Mouse (Mus musculus) forebrain, embryonic 12.5 days (tissue): Measurements from ENCODE around the gene St7. TPM values are rescaled to one million over a fixed set of nuclear protein-coding genes. Genes with fewer than 3 reads are reported as not detected.
A peak's percentile ranks its signal among the peaks of the same experiment; 100 is the strongest.

ENCODE experiments used
- ATAC-seq: fragments of 200-750 bp; cut with Nextera tagmentation; 2 replicates; pipeline ENCODE4 v1.8.0; 2017; ENCODE audit warnings: moderate TSS enrichment; ENCODE audit not compliant: low FRiP score
- H3K27ac ChIP-seq: fragments of 300-500 bp; sonication (generic); 2 replicates; pipeline ENCODE4 v1.5.1; 2016; ENCODE audit warnings: mild to moderate bottlenecking
- H3K27me3 ChIP-seq: fragments of 300-500 bp; sonication (generic); 2 replicates; pipeline ENCODE4 v1.6.1; 2016; ENCODE audit warnings: mild to moderate bottlenecking
- H3K36me3 ChIP-seq: fragments of 300-500 bp; sonication (generic); replicated peaks from 2 replicates; pipeline ENCODE4 v1.6.1; 2016; ENCODE audit warnings: mild to moderate bottlenecking
- H3K4me1 ChIP-seq: fragments of 300-500 bp; sonication (generic); 2 replicates; pipeline ENCODE4 v1.6.1; 2016
- H3K4me2 ChIP-seq: fragments of 300-500 bp; sonication (generic); 2 replicates; pipeline ENCODE4 v1.6.1; 2016; ENCODE audit warnings: mild to moderate bottlenecking, moderate library complexity
- H3K4me3 ChIP-seq: fragments of 300-500 bp; sonication (generic); replicated peaks from 2 replicates; pipeline ENCODE4 v1.5.1; 2016; ENCODE audit warnings: mild to moderate bottlenecking
- H3K9ac ChIP-seq: fragments of 300-500 bp; sonication (generic); 2 replicates; pipeline ENCODE4 v1.6.1; 2016; ENCODE audit warnings: mild to moderate bottlenecking
- H3K9me3 ChIP-seq: fragments of 300-500 bp; sonication (generic); 2 replicates; pipeline ENCODE4 v1.6.1; 2016
- WGBS: fragments of 180-500 bp; shearing (Covaris S2); methylation state at CpG from one replicate; pipeline ENCODE4 v1.1.7; 2016; 5-methylcytosine and 5-hydroxymethylcytosine counted together
- polyA plus RNA-seq: library from polyadenylated mRNA; unstranded; fragments of >200 nt; fragmentation: Nextera tagmentation; extraction: Ambion mirVana; gene quantifications from 2 replicates; pipeline ENCODE4 v1.2.1, GENCODE M21; 2016

St7 gene
- polyA plus RNA-seq, 1 experiment from 2014 or later, result 48.6 TPM

GRCm38 (mm10) chr6:17748866-17749582, 56.3 kb downstream of the St7 start:
- H3K4me3 ChIP-seq, result peak overlapping the region; percentile 56
- no peaks in the 10 kb centered on the region for H3K9me3 ChIP-seq
- ATAC-seq, result peak; percentile 99
- peak overlapping the region; percentile 75 for H3K9ac ChIP-seq
- WGBS, result 1% methylated on average over 18 of the region's 18 CpGs
- H3K27me3 ChIP-seq, result no peaks in the 10 kb centered on the region
- H3K4me1 ChIP-seq, result peaks cover 20% of the 10 kb centered on the region
- H3K4me2 ChIP-seq, result peak overlapping the region; percentile 62
- H3K27ac ChIP-seq, result peak overlapping the region; percentile 95
- no peaks in the 10 kb centered on the region for H3K36me3 ChIP-seq

- peak; percentile 15; the same call in 1 of the 2 replicates for ATAC-seq
These were observed 56.9 kb downstream of the St7 start for GRCm38 (mm10) chr6:17749596-17749995.

GRCm38 (mm10) chr6:17750041-17750660, 57.4 kb downstream of the St7 start:
- no peaks in the 10 kb centered on the region for H3K27me3 ChIP-seq
- peak overlapping the region; percentile 75 for H3K9ac ChIP-seq
- peaks cover 24% of the 10 kb centered on the region for H3K4me1 ChIP-seq
- peak overlapping the region; percentile 56 for H3K4me3 ChIP-seq
- WGBS, result 54% methylated on average over 9 of the region's 9 CpGs
- ATAC-seq, result no peak
- no peaks in the 10 kb centered on the region for H3K9me3 ChIP-seq
- peak overlapping the region; percentile 62 for H3K4me2 ChIP-seq
- no peaks in the 10 kb centered on the region for H3K36me3 ChIP-seq
- peak overlapping the region; percentile 95; the same call in 1 of the 2 replicates for H3K27ac ChIP-seq

More at GRCm38 (mm10) chr6:17749596-17749995, 56.9 kb downstream of the St7 start:
- peak overlapping the region; percentile 75 for H3K9ac ChIP-seq
- H3K4me2 ChIP-seq, result peak overlapping the region; percentile 62
- no peaks in the 10 kb centered on the region for H3K9me3 ChIP-seq
- peak overlapping the region; percentile 95 for H3K27ac ChIP-seq
- H3K4me3 ChIP-seq, result peak overlapping the region; percentile 56
- H3K4me1 ChIP-seq, result peaks cover 24% of the 10 kb centered on the region
- 29% methylated on average over 3 of the region's 3 CpGs for WGBS
- H3K36me3 ChIP-seq, result no peaks in the 10 kb centered on the region
- no peaks in the 10 kb centered on the region for H3K27me3 ChIP-seq

- ATAC-seq, result no peak
- Histone ChIP-seq H3K9ac (peak overlapping the region; percentile 75; the same call in 1 of the 2 replicates), H3K4me2 (peak overlapping the region; percentile 62), H3K36me3 (no peaks in the 10 kb centered on the region), H3K27me3 (no peaks in the 10 kb centered on the region), H3K4me1 (peaks cover 24% of the 10 kb centered on the region), H3K9me3 (no peaks in the 10 kb centered on the region), H3K4me3 (peak overlapping the region; percentile 56), H3K27ac (no peak overlapping the region)
- 62% methylated on average over 6 of the region's 6 CpGs for WGBS
These were observed 58.2 kb downstream of the St7 start for GRCm38 (mm10) chr6:17750957-17751356.

- ATAC-seq, result no peak
- WGBS, result 89% methylated on average over 6 of the region's 6 CpGs
- H3K4me1 ChIP-seq, result peaks cover 30% of the 10 kb centered on the region
These were observed 63.2 kb downstream of the St7 start for GRCm38 (mm10) chr6:17755902-17756301.

GRCm38 (mm10) chr6:17758568-17758967, 65.8 kb downstream of the St7 start:
- no peaks in the 10 kb centered on the region for H3K36me3 ChIP-seq
- H3K27me3 ChIP-seq, result no peaks in the 10 kb centered on the region
- ATAC-seq, result no peak
- no peak overlapping the region for H3K9ac ChIP-seq
- H3K4me2 ChIP-seq, result no peak overlapping the region
- peaks cover 21% of the 10 kb centered on the region for H3K4me1 ChIP-seq
- no peak overlapping the region for H3K4me3 ChIP-seq
- H3K27ac ChIP-seq, result no peak overlapping the region
- 73% methylated on average over 4 of the region's 4 CpGs for WGBS
- H3K9me3 ChIP-seq, result no peaks in the 10 kb centered on the region

More at GRCm38 (mm10) chr6:17755902-17756301, 63.2 kb downstream of the St7 start:
- H3K9ac ChIP-seq, result no peak overlapping the region
- no peaks in the 10 kb centered on the region for H3K9me3 ChIP-seq
- no peaks in the 10 kb centered on the region for H3K27me3 ChIP-seq
- H3K36me3 ChIP-seq, result no peaks in the 10 kb centered on the region
- no peak overlapping the region for H3K4me2 ChIP-seq
- H3K4me3 ChIP-seq, result no peak overlapping the region
- H3K27ac ChIP-seq, result no peak overlapping the region

- H3K27ac ChIP-seq, result no peak overlapping the region
- WGBS, result 90% methylated on average over 9 of the region's 9 CpGs
These were observed 71.4 kb downstream of the St7 start for GRCm38 (mm10) chr6:17763963-17764659.

GRCm38 (mm10) chr6:17764660-17764998, 71.9 kb downstream of the St7 start:
- no peaks in the 10 kb centered on the region for H3K9me3 ChIP-seq
- H3K4me3 ChIP-seq, result no peak overlapping the region
- no peak overlapping the region for H3K27ac ChIP-seq
- 61% methylated on average over 2 of the region's 2 CpGs for WGBS
- no peaks in the 10 kb centered on the region for H3K27me3 ChIP-seq
- no peak overlapping the region for H3K9ac ChIP-seq
- no peaks in the 10 kb centered on the region for H3K36me3 ChIP-seq
- peaks cover 18% of the 10 kb centered on the region for H3K4me1 ChIP-seq
- no peak overlapping the region for H3K4me2 ChIP-seq
- no peak for ATAC-seq

More at GRCm38 (mm10) chr6:17763963-17764659, 71.4 kb downstream of the St7 start:
- Histone ChIP-seq H3K4me2 (no peak overlapping the region), H3K4me3 (no peak overlapping the region), H3K27me3 (no peaks in the 10 kb centered on the region), H3K36me3 (no peaks in the 10 kb centered on the region), H3K9ac (no peak overlapping the region), H3K9me3 (no peaks in the 10 kb centered on the region), H3K4me1 (peaks cover 20% of the 10 kb centered on the region)
- no peak for ATAC-seq

GRCm38 (mm10) chr6:17769972-17770644, 77.4 kb downstream of the St7 start:
- WGBS, result 71% methylated on average over 9 of the region's 9 CpGs
- H3K27me3 ChIP-seq, result no peaks in the 10 kb centered on the region
- peak; percentile 64; the same call in 1 of the 2 replicates for ATAC-seq
- peak overlapping the region; percentile 17; the same call in 1 of the 2 replicates for H3K4me2 ChIP-seq
- H3K9me3 ChIP-seq, result no peaks in the 10 kb centered on the region
- H3K36me3 ChIP-seq, result no peaks in the 10 kb centered on the region
- no peak overlapping the region for H3K27ac ChIP-seq
- H3K9ac ChIP-seq, result no peak overlapping the region
- H3K4me1 ChIP-seq, result peaks cover 25% of the 10 kb centered on the region
- no peak overlapping the region for H3K4me3 ChIP-seq

- no peaks in the 10 kb centered on the region for H3K9me3 ChIP-seq
- H3K27me3 ChIP-seq, result no peaks in the 10 kb centered on the region
- no peak overlapping the region for H3K9ac ChIP-seq
- WGBS, result 18% methylated on average over 8 of the region's 8 CpGs
- H3K4me2 ChIP-seq, result peak overlapping the region; percentile 17; the same call in 1 of the 2 replicates
- peak; percentile 66; the same call in 1 of the 2 replicates for ATAC-seq
- H3K36me3 ChIP-seq, result no peaks in the 10 kb centered on the region
- no peak overlapping the region for H3K27ac ChIP-seq
- no peak overlapping the region for H3K4me3 ChIP-seq
- peaks cover 25% of the 10 kb centered on the region for H3K4me1 ChIP-seq
These were observed 78.1 kb downstream of the St7 start for GRCm38 (mm10) chr6:17770645-17771345.

- Histone ChIP-seq H3K4me1 (peaks cover 25% of the 10 kb centered on the region), H3K36me3 (no peaks in the 10 kb centered on the region), H3K27ac (no peak overlapping the region), H3K4me2 (no peak overlapping the region), H3K27me3 (no peaks in the 10 kb centered on the region), H3K4me3 (no peak overlapping the region), H3K9ac (no peak overlapping the region), H3K9me3 (no peaks in the 10 kb centered on the region)
- ATAC-seq, result no peak
- WGBS, result 27% methylated on average over 1 of the region's 1 CpGs
These were observed 78.7 kb downstream of the St7 start for GRCm38 (mm10) chr6:17771456-17771855.
